Mouse (Mus musculus): ENCODE data around the gene Foxk1. TPM values are rescaled to one million over a fixed set of nuclear protein-coding genes. Genes with fewer than 3 reads are reported as not detected.

Gene Foxk1
- total and polyA plus RNA-seq, 3 experiments: 9.2 to 13.8 (median 13.2) TPM

DNA sequence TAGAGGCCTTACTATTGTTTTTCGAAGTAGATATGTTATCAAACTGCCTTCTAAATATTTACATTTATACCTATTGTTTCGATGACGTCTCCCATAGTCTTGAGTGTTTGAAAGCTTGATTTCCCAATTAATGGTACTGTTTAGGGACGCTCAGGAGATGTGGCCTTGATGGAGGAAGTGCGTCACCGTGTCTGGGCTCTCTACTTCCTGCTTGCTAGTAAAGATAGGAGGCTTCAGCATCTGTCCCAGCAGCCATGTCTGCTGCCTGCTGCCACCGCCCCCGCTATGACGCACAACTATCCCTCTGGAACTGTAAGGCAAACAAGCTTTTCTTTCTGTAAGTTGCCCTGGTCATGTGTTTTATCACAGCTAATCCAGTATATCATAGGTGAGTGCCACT, 27.0 kb upstream of the Foxk1 start:
- no peak overlapping the region for H3K4me3 ChIP-seq
- H3K27ac ChIP-seq: no peak overlapping the region
- peaks cover 3% of the 10 kb centered on the region; the same call in 1 of the 2 replicates for H3K4me1 ChIP-seq (ENCODE audit: control insufficient read depth, insufficient read depth, low read length)
- 62% methylated on average over 9 of the region's 9 CpGs for WGBS
- H3K79me2 ChIP-seq (replicated peaks; ENCODE audit: control insufficient read depth, insufficient read depth, low read length): no peaks in the 10 kb centered on the region
- TF ChIP-seq EP300 (IDR thresholded peaks at IDR 0.05; ENCODE audit: insufficient read depth, low read depth, low read length) (no peak), CTCF (IDR thresholded peaks at IDR 0.05) (no peak), POLR2A (IDR thresholded peaks at IDR 0.05; ENCODE audit: insufficient read depth, low read depth, low read length) (no peak)
- no peak for DNase-seq
- no peaks in the 10 kb centered on the region for H3K36me3 ChIP-seq (ENCODE audit: control insufficient read depth, insufficient read depth, low read length)
- H3K27me3 ChIP-seq (ENCODE audit: control insufficient read depth, insufficient read depth, low read length): no peaks in the 10 kb centered on the region
- H3K9ac ChIP-seq (ENCODE audit: low read depth, low read length): no peak overlapping the region
- intact Hi-C loops (cut with DNase I): no loop called here

DNA sequence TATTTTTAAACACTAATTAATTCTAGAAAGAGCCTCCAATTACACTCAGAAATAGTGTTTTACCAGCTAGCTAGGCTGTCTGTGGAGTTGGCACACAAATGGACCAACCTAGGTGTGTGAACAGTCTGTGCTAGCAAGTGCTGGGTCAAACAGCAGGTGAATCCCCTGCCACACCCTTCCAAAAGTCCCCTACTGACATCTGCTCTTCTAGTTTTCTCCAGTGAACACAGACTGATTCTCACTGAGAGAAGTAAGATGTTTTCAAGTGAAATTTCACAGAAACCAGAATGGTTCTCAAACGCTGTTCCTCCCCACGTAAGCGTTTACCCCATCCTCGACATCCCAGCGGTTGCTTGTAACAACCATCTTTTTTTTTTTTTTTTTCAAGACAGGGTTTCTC, 25.7 kb upstream of the Foxk1 start:
- TF ChIP-seq POLR2A (IDR thresholded peaks at IDR 0.05; ENCODE audit: insufficient read depth, low read depth, low read length) (no peak), CTCF (IDR thresholded peaks at IDR 0.05) (no peak), EP300 (IDR thresholded peaks at IDR 0.05; ENCODE audit: insufficient read depth, low read depth, low read length) (no peak)
- H3K79me2 ChIP-seq (replicated peaks; ENCODE audit: control insufficient read depth, insufficient read depth, low read length): no peaks in the 10 kb centered on the region
- no peak overlapping the region for H3K9ac ChIP-seq (ENCODE audit: low read depth, low read length)
- no peaks in the 10 kb centered on the region for H3K36me3 ChIP-seq (ENCODE audit: control insufficient read depth, insufficient read depth, low read length)
- intact Hi-C loops (cut with DNase I): no loop called here
- H3K27ac ChIP-seq: no peak overlapping the region
- 96% methylated on average over 5 of the region's 5 CpGs for WGBS
- peaks cover 3% of the 10 kb centered on the region; the same call in 1 of the 2 replicates for H3K4me1 ChIP-seq (ENCODE audit: control insufficient read depth, insufficient read depth, low read length)
- no peak overlapping the region for H3K4me3 ChIP-seq
- H3K27me3 ChIP-seq (ENCODE audit: control insufficient read depth, insufficient read depth, low read length): no peaks in the 10 kb centered on the region
- no peak for DNase-seq

DNA sequence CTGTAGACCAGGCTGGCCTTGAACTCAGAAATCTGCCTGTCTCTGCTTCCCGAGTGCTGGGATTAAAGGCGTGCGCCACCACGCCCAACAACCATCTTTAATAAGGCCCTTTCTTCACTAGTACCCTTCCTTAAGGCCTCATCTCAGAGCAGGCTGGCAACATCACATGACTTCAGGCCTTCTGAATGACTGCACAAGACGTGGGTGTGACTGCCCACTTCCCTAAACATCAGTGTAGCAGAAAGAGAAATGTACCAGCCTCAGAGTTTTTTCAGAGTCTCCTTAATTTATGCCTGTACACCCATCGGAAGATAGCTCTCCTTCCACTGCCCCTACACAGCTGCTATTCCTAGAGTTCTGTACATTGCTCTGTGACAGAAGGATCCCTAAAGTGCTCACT, 25.2 kb upstream of the Foxk1 start:
- peaks cover 3% of the 10 kb centered on the region; the same call in 1 of the 2 replicates for H3K4me1 ChIP-seq (ENCODE audit: control insufficient read depth, insufficient read depth, low read length)
- DNase-seq: peak in 1 of 2 experiments; percentile 54
- H3K9ac ChIP-seq (ENCODE audit: low read depth, low read length): no peak overlapping the region
- H3K79me2 ChIP-seq (replicated peaks; ENCODE audit: control insufficient read depth, insufficient read depth, low read length): no peaks in the 10 kb centered on the region
- 82% methylated on average over 6 of the region's 6 CpGs for WGBS
- no peaks in the 10 kb centered on the region for H3K27me3 ChIP-seq (ENCODE audit: control insufficient read depth, insufficient read depth, low read length)
- TF ChIP-seq POLR2A (IDR thresholded peaks at IDR 0.05; ENCODE audit: insufficient read depth, low read depth, low read length): no peak
- no peak for TF ChIP-seq CTCF (IDR thresholded peaks at IDR 0.05)
- TF ChIP-seq EP300 (IDR thresholded peaks at IDR 0.05; ENCODE audit: insufficient read depth, low read depth, low read length): no peak
- no peak overlapping the region for H3K27ac ChIP-seq
- no peak overlapping the region for H3K4me3 ChIP-seq
- intact Hi-C loops (cut with DNase I): no loop called here
- H3K36me3 ChIP-seq (ENCODE audit: control insufficient read depth, insufficient read depth, low read length): no peaks in the 10 kb centered on the region

DNA sequence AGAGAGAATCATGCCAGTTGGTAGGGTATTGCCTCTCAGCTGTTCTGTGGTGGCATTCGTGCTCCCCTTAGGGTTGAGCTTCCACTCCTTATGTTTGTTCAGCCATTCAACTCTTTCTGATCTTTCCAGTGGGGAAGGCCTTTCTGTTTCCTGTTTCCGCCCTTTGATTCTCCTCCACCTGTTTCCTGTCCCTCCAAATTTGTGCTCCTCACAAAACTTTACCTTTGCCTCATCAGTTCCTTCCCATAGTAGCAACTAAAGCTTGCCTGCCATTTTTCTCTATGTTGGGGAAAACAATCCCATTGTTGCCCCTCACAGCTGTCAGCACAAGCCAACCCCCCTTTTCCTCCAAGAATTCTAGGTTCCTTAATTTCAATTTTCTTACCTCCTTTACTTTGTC, 23.2 kb upstream of the Foxk1 start:
- Histone ChIP-seq H3K79me2 (replicated peaks; ENCODE audit: control insufficient read depth, insufficient read depth, low read length) (no peaks in the 10 kb centered on the region), H3K9ac (ENCODE audit: low read depth, low read length) (no peak overlapping the region), H3K27me3 (ENCODE audit: control insufficient read depth, insufficient read depth, low read length) (no peaks in the 10 kb centered on the region), H3K4me3 (no peak overlapping the region), H3K27ac (no peak overlapping the region), H3K4me1 (ENCODE audit: control insufficient read depth, insufficient read depth, low read length) (no peaks in the 10 kb centered on the region; the same call in 1 of the 2 replicates), H3K36me3 (ENCODE audit: control insufficient read depth, insufficient read depth, low read length) (no peaks in the 10 kb centered on the region)
- 55% methylated on average over 2 of the region's 2 CpGs for WGBS
- intact Hi-C loops (cut with DNase I): no loop called here
- TF ChIP-seq EP300 (IDR thresholded peaks at IDR 0.05; ENCODE audit: insufficient read depth, low read depth, low read length) (no peak), POLR2A (IDR thresholded peaks at IDR 0.05; ENCODE audit: insufficient read depth, low read depth, low read length) (no peak), CTCF (IDR thresholded peaks at IDR 0.05) (no peak)
- no peak for DNase-seq

DNA sequence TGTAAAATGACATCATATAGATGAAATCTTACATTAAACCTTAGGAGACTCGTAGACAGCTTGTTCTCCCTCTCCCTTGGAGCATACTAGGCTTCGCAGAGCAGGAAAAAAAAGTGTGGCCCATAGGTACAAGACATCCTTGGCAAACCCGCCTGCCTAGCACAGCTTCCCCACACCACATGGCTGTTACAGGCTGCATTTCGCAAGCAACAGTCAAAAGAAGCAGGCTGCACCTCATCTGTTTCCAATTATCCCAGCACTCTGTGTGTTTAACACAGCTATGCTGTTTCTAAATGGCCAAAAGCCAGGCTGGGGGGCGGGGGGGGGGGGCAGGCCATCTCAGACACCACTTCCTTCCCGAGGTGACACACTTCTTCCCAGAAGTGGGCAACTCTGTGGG, 20.8 kb upstream of the Foxk1 start:
- H3K4me1 ChIP-seq (ENCODE audit: control insufficient read depth, insufficient read depth, low read length): no peaks in the 10 kb centered on the region; the same call in 1 of the 2 replicates
- H3K9ac ChIP-seq (ENCODE audit: low read depth, low read length): no peak overlapping the region
- intact Hi-C loops (cut with DNase I): no loop called here
- H3K27ac ChIP-seq: no peak overlapping the region
- no peak overlapping the region for H3K4me3 ChIP-seq
- no peaks in the 10 kb centered on the region for H3K79me2 ChIP-seq (replicated peaks; ENCODE audit: control insufficient read depth, insufficient read depth, low read length)
- no peak for TF ChIP-seq POLR2A (IDR thresholded peaks at IDR 0.05; ENCODE audit: insufficient read depth, low read depth, low read length)
- TF ChIP-seq CTCF (IDR thresholded peaks at IDR 0.05): no peak
- TF ChIP-seq EP300 (IDR thresholded peaks at IDR 0.05; ENCODE audit: insufficient read depth, low read depth, low read length): no peak
- no peaks in the 10 kb centered on the region for H3K36me3 ChIP-seq (ENCODE audit: control insufficient read depth, insufficient read depth, low read length)
- DNase-seq: peak in 1 of 2 experiments; percentile 32
- WGBS: 47% methylated on average over 6 of the region's 6 CpGs
- no peaks in the 10 kb centered on the region for H3K27me3 ChIP-seq (ENCODE audit: control insufficient read depth, insufficient read depth, low read length)

DNA sequence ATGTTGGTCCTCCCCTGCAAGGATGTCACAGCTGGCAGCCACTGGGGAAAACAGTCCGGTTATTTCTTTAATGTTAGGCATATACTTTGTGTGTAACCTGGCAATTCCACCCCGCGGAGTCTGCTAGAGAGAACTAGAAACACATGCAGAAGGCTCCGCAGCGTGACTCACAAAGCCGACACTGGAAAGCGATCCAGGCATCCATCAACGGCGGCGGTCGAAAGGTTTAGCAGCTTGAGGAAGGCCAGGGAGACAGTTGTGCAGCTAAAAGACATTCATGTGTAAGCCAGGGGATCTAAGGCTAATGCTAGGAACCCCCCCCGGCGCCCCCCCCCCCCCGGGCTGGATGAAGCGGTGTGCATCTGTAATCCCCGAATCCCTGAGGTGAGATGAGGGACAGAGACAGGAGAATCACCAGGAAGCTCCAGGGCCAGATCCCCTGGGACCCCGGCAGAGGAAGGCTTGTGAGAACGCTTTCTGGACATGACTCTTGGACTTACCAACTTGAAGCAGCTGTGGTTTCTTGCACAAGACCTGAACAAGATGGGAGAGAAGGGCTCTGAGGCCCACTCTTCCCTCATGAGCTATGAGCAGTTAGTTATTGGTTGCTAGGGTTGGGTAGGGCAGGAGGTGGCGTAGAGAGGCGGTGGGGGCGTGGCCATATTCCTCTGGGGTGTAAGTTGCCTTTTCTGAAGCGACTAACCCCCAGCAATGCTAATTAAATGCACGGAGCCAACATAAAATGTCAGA, 16.2 kb upstream of the Foxk1 start:
- Histone ChIP-seq H3K79me2 (replicated peaks; ENCODE audit: control insufficient read depth, insufficient read depth, low read length) (no peaks in the 10 kb centered on the region), H3K27me3 (ENCODE audit: control insufficient read depth, insufficient read depth, low read length) (no peaks in the 10 kb centered on the region), H3K4me3 (no peak overlapping the region), H3K4me1 (ENCODE audit: control insufficient read depth, insufficient read depth, low read length) (no peaks in the 10 kb centered on the region), H3K9ac (ENCODE audit: low read depth, low read length) (no peak overlapping the region), H3K27ac (no peak overlapping the region), H3K36me3 (ENCODE audit: control insufficient read depth, insufficient read depth, low read length) (no peaks in the 10 kb centered on the region)
- TF ChIP-seq EP300 (IDR thresholded peaks at IDR 0.05; ENCODE audit: insufficient read depth, low read depth, low read length): no peak
- TF ChIP-seq POLR2A (IDR thresholded peaks at IDR 0.05; ENCODE audit: insufficient read depth, low read depth, low read length): no peak
- no peak for TF ChIP-seq CTCF (IDR thresholded peaks at IDR 0.05)
- peak; percentile 45 to 48 for DNase-seq
- WGBS: 36% methylated on average over 23 of the region's 23 CpGs
- intact Hi-C loops (cut with DNase I): no loop called here

All from heart, adult 2 months (tissue).